Mouse (Mus musculus): Measurements from ENCODE around the gene Prss43.
A peak's percentile ranks its signal among the peaks of the same experiment; 100 is the strongest.

Prss43 gene

GRCm38 (mm10) chr9:110840905-110841304, 14.4 kb downstream of the Prss43 start:
- DNase-seq (ENCODE audit: low spot score in 2 of 2), result no peak

GRCm38 (mm10) chr9:110841438-110841837, 14.9 kb downstream of the Prss43 start:
- DNase-seq (ENCODE audit: low spot score in 2 of 2), result no peak

- DNase-seq (ENCODE audit: low spot score in 2 of 2), result no peak
These were observed 17.7 kb downstream of the Prss43 start, which contains the start of gene Prss46 for GRCm38 (mm10) chr9:110844206-110844605. TSS of gene Prss46 (plus strand) at chr9:110844506.

- DNase-seq (ENCODE audit: low spot score in 2 of 2), result no peak
These were observed 22.7 kb downstream of the Prss43 start for GRCm38 (mm10) chr9:110849162-110849561.

GRCm38 (mm10) chr9:110855903-110856302, 29.4 kb downstream of the Prss43 start:
- no peak for DNase-seq (ENCODE audit: low spot score in 2 of 2)

GRCm38 (mm10) chr9:110856920-110857319, 30.4 kb downstream of the Prss43 start:
- DNase-seq (ENCODE audit: low spot score in 2 of 2), result no peak

GRCm38 (mm10) chr9:110857781-110858472, 31.4 kb downstream of the Prss43 start, which contains the start of gene Prss50:
TSS of gene Prss50 (plus strand) at chr9:110857967.
- no peak for DNase-seq (ENCODE audit: low spot score in 2 of 2)

- no peak for DNase-seq (ENCODE audit: low spot score in 2 of 2)
These were observed 32.0 kb downstream of the Prss43 start for GRCm38 (mm10) chr9:110858523-110858922.

- no peak for DNase-seq (ENCODE audit: low spot score in 2 of 2)
These were observed 32.6 kb downstream of the Prss43 start for GRCm38 (mm10) chr9:110858967-110859596.

GRCm38 (mm10) chr9:110871030-110871429, 44.5 kb downstream of the Prss43 start:
- peak in 1 of 2 experiments; percentile 19 for DNase-seq (ENCODE audit: low spot score in 2 of 2)

- DNase-seq (ENCODE audit: low spot score in 2 of 2), result no peak
These were observed 47.5 kb downstream of the Prss43 start for GRCm38 (mm10) chr9:110873681-110874659.

- no peak for DNase-seq (ENCODE audit: low spot score in 2 of 2)
These were observed 48.2 kb downstream of the Prss43 start for GRCm38 (mm10) chr9:110874660-110875191.

- no peak for DNase-seq (ENCODE audit: low spot score in 2 of 2)
These were observed 48.8 kb downstream of the Prss43 start for GRCm38 (mm10) chr9:110875288-110875695.

GRCm38 (mm10) chr9:110877353-110877752, 50.9 kb downstream of the Prss43 start:
- no peak for DNase-seq (ENCODE audit: low spot score in 2 of 2)

GRCm38 (mm10) chr9:110877888-110878287, 51.4 kb downstream of the Prss43 start:
- DNase-seq (ENCODE audit: low spot score in 2 of 2), result peak in 1 of 2 experiments; percentile 55

- DNase-seq (ENCODE audit: low spot score in 2 of 2), result no peak
These were observed 52.9 kb downstream of the Prss43 start, which contains the start of gene Als2cl for GRCm38 (mm10) chr9:110879191-110879920. TSS of gene Als2cl (plus strand) at chr9:110879870.

- DNase-seq (ENCODE audit: low spot score in 2 of 2), result peak; percentile 70 to 78
These were observed 53.6 kb downstream of the Prss43 start, which contains the start of gene Tmie for GRCm38 (mm10) chr9:110879998-110880561. TSS of gene Tmie (minus strand) at chr9:110880113.

- peak in 1 of 2 experiments; percentile 63 for DNase-seq (ENCODE audit: low spot score in 2 of 2)
These were observed 54.3 kb downstream of the Prss43 start for GRCm38 (mm10) chr9:110880772-110881171.
